Mouse (Mus musculus) duodenum, adult 2 months (tissue): ENCODE data around the gene Gm3839. TPM values are rescaled to one million over a fixed set of nuclear protein-coding genes. Genes with fewer than 3 reads are reported as not detected.

Source experiments
- polyA plus RNA-seq: library from polyadenylated mRNA; depleted of rRNA; stranded (reverse); fragments of >200 nt; gene quantifications from 2 replicates; pipeline ENCODE4 v1.2.3, GENCODE M21; 2012; ENCODE audit warnings: low replicate concordance; rRNA removed

Gm3839 gene
- 0.15 and 0.25 TPM in 2 replicates for polyA plus RNA-seq

DNA sequence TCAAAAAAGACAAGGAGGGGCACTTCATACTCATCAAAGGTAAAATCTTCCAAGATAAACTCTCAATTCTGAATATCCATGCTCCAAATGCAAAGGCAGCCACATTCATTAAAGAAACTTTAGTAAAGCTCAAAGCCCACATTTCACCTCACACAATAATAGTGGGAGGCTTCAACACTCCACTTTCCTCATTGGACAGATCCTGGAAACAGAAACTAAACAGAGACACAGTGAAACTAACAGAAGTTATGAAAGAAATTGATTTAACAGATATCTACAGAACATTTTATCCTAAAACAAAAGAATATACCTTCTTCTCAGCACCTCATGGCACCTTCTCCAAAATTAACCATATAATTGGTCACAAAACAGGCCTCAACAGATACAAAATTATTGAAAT is at the start of gene Gm3839:
Gene Gm3839, minus strand, starts transcription at position 101 of the 400 bp plus-strand sequence.

Other genes with a start within 250 kb of the Gm3839 start
- 1.4 and 2.0 TPM in 2 replicates for gene Fhit, start 194.7 kb downstream of the Gm3839 start, polyA plus RNA-seq
- gene Ptprg, start 196.8 kb upstream of the Gm3839 start, polyA plus RNA-seq: 8.0 and 21.4 TPM in 2 replicates